Mouse (Mus musculus) B cell, adult (primary cell): Measurements from ENCODE around the gene Ptch2. TPM values are rescaled to one million over a fixed set of nuclear protein-coding genes. Genes with fewer than 3 reads are reported as not detected.

ENCODE experiments used
- total RNA-seq: library from RNA; stranded (reverse); gene quantifications from 4 replicates; pipeline ENCODE4 v1.2.4, GENCODE M21; 2023; ENCODE audit not compliant: inconsistent age

Gene Ptch2
- total RNA-seq, result 1.0 TPM in 1 of 4 replicates, not detected in the others

GRCm38 (mm10) chr4:117095551-117096452, at the start of gene Ptch2:
Gene Ptch2, plus strand, starts transcription at chr4:117096075.

GRCm38 (mm10) chr4:117125348-117125909, 29.6 kb downstream of the Ptch2 start, which contains the start of gene Btbd19:
Gene Btbd19, minus strand, starts transcription at chr4:117125725.

GRCm38 (mm10) chr4:117126675-117127290, 30.9 kb downstream of the Ptch2 start, which contains the start of gene Tctex1d4:
Gene Tctex1d4, plus strand, starts transcription at chr4:117126794.

GRCm38 (mm10) chr4:117133817-117134600, 38.1 kb downstream of the Ptch2 start, which contains the start of gene Plk3:
Gene Plk3, minus strand, starts transcription at chr4:117133963.

GRCm38 (mm10) chr4:117155792-117156355, 60.0 kb downstream of the Ptch2 start, which contains the start of gene Rps8:
Gene Rps8, minus strand, starts transcription at chr4:117156243.

Other genes starting within 250 kb of the Ptch2 start
- not detected in 4 replicates for gene Zswim5, start 218.7 kb upstream of the Ptch2 start, total RNA-seq
- 41.8 to 57.5 TPM (median 55.2 TPM) in 4 replicates for gene Urod, start 101.7 kb upstream of the Ptch2 start, total RNA-seq
- gene Hectd3, start 100.8 kb upstream of the Ptch2 start, total RNA-seq, result 39.1 to 52.3 TPM (median 45.1 TPM) in 4 replicates
- gene Eif2b3, start 76.7 kb upstream of the Ptch2 start, total RNA-seq, result 26.1 to 30.6 TPM (median 29.1 TPM) in 4 replicates
- gene Btbd19, start 29.6 kb downstream of the Ptch2 start, total RNA-seq, result 19.5 to 25.2 TPM (median 22.8 TPM) in 4 replicates
- gene Tctex1d4, start 30.7 kb downstream of the Ptch2 start, total RNA-seq, result 0.78 TPM in 1 of 4 replicates, not detected in the others
- 21.9 to 26.2 TPM (median 25.3 TPM) in 4 replicates for gene Plk3, start 37.9 kb downstream of the Ptch2 start, total RNA-seq
- gene Rps8, start 60.2 kb downstream of the Ptch2 start, total RNA-seq, result 2,066 to 2,171 TPM (median 2,129 TPM) in 4 replicates
- gene Kif2c, start 86.6 kb downstream of the Ptch2 start, total RNA-seq, result 1.2 to 1.9 TPM (median 1.3 TPM) in 4 replicates
- 1.7 TPM in 1 of 4 replicates, not detected in the others for gene Tmem53, start 155.9 kb downstream of the Ptch2 start, total RNA-seq
- not detected in 4 replicates for gene Armh1, start 156.1 kb downstream of the Ptch2 start, total RNA-seq